Mouse (Mus musculus): ENCODE measurements around the gene Adamts3. TPM values are rescaled to one million over a fixed set of nuclear protein-coding genes. Genes with fewer than 3 reads are reported as not detected.

The Adamts3 gene
- polyA plus RNA-seq, 1 experiment from 2014 or later, result 7.0 TPM

DNA sequence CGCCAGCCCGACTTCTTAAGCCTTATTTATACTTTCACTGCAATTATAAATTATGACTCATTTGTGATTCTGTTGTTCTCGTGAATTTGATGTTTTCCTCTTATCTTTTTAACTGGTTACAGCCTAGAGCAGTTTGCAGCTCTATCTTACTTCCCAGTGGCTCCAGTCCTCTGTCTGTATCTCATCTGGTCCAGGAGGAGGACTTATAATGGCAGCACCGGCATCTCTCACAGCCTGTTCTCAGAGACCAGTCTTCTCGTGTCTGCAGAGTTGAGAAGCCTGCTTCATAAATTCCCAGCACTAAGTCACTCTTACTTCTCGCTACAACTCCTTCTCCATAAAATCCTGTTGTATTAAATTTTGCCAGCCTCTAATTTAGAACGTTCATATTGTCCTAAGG, 12.4 kb upstream of the Adamts3 start:
- WGBS, result 87% methylated on average over 7 of the region's 7 CpGs

DNA sequence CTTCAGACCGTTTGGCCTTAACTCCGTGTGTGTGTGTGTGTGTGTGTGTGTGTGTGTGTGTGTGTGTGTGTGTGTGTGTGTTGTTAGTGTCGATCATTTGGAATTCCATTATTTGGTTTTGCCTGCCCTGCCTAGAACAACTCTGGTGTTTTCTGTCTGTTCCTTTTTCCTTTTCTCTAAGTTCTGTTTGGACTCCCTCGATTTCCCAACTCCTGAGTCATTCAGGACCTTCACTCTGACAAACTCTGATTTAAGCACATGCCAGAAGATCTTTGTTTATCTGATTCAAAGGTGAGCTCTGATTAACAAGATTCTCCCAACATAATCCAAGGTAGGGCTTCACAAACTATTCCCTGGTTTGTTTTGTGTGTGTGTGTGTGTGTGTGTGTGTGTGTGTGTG, 1.9 kb upstream of the Adamts3 start:
- Histone ChIP-seq H3K36me3 (ENCODE audit: control insufficient read depth, insufficient read depth, low read length) (no peaks in the 10 kb centered on the region; the same call in 1 of the 2 replicates), H3K27ac (ENCODE audit: low read depth, low read length) (no peak overlapping the region), H3K9me3 (ENCODE audit: control insufficient read depth, low read length) (peaks cover 5% of the 10 kb centered on the region; the same call in 1 of the 2 replicates), H3K4me2 (ENCODE audit: low read depth, low read length, severe bottlenecking) (no peak overlapping the region), H3K4me3 (ENCODE audit: low read depth, low read length) (no peak overlapping the region), H3K9ac (ENCODE audit: low read length) (no peak overlapping the region), H3K27me3 (ENCODE audit: control insufficient read depth, insufficient read depth, low read length) (no peaks in the 10 kb centered on the region), H3K4me1 (replicated peaks; ENCODE audit: control insufficient read depth, insufficient read depth, low read length) (peaks cover 2% of the 10 kb centered on the region; the same call in 1 of the 2 replicates)
- 67% methylated on average over 4 of the region's 4 CpGs for WGBS
- ATAC-seq (replicated peaks; ENCODE audit: low FRiP score) (no peak), DNase-seq (ENCODE audit: low spot score) (no peak)

More for the DNA sequence above, 12.4 kb upstream of the Adamts3 start:
- Histone ChIP-seq H3K36me3 (ENCODE audit: control insufficient read depth, insufficient read depth, low read length) (no peaks in the 10 kb centered on the region), H3K9ac (ENCODE audit: low read length) (no peak overlapping the region), H3K27ac (ENCODE audit: low read depth, low read length) (no peak overlapping the region), H3K4me3 (ENCODE audit: low read depth, low read length) (no peak overlapping the region), H3K9me3 (ENCODE audit: control insufficient read depth, low read length) (no peaks in the 10 kb centered on the region), H3K27me3 (ENCODE audit: control insufficient read depth, insufficient read depth, low read length) (no peaks in the 10 kb centered on the region), H3K4me2 (ENCODE audit: low read depth, low read length, severe bottlenecking) (no peak overlapping the region), H3K4me1 (replicated peaks; ENCODE audit: control insufficient read depth, insufficient read depth, low read length) (no peaks in the 10 kb centered on the region)
- DNase-seq (ENCODE audit: low spot score) (no peak), ATAC-seq (replicated peaks; ENCODE audit: low FRiP score) (no peak)

DNA sequence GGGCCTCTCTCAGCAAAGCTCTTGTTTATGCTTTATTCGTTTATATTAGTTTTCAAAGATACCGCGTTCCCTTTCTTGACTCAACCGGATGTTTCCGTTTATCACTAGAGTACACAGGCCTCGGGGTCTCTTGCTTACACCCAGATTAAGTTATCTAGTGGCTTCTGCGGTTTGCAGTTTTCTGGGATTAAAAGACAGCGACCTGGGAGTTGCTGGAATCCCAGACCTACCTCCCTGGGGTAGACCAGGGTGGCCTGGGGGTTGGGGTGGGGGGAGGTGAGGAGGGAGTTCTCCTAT, 722 bp upstream of the Adamts3 start:
- DNase-seq (ENCODE audit: low spot score) (no peak), ATAC-seq (replicated peaks; ENCODE audit: low FRiP score) (no peak)
- peaks cover 5% of the 10 kb centered on the region; the same call in 1 of the 2 replicates for H3K9me3 ChIP-seq (ENCODE audit: control insufficient read depth, low read length)
- H3K27ac ChIP-seq (ENCODE audit: low read depth, low read length), result no peak overlapping the region
- 3% methylated on average over 8 of the region's 8 CpGs for whole genome bisulfite sequencing
- peak overlapping the region; percentile 72; the same call in 1 of the 2 replicates for H3K9ac ChIP-seq (ENCODE audit: low read length)
- peaks cover 4% of the 10 kb centered on the region; the same call in 1 of the 2 replicates for H3K4me1 ChIP-seq (replicated peaks; ENCODE audit: control insufficient read depth, insufficient read depth, low read length)
- no peaks in the 10 kb centered on the region for H3K27me3 ChIP-seq (ENCODE audit: control insufficient read depth, insufficient read depth, low read length)
- H3K36me3 ChIP-seq (ENCODE audit: control insufficient read depth, insufficient read depth, low read length), result no peaks in the 10 kb centered on the region; the same call in 1 of the 2 replicates
- peak overlapping the region; percentile 100 for H3K4me2 ChIP-seq (ENCODE audit: low read depth, low read length, severe bottlenecking)
- peak overlapping the region; percentile 57 for H3K4me3 ChIP-seq (ENCODE audit: low read depth, low read length)

DNA sequence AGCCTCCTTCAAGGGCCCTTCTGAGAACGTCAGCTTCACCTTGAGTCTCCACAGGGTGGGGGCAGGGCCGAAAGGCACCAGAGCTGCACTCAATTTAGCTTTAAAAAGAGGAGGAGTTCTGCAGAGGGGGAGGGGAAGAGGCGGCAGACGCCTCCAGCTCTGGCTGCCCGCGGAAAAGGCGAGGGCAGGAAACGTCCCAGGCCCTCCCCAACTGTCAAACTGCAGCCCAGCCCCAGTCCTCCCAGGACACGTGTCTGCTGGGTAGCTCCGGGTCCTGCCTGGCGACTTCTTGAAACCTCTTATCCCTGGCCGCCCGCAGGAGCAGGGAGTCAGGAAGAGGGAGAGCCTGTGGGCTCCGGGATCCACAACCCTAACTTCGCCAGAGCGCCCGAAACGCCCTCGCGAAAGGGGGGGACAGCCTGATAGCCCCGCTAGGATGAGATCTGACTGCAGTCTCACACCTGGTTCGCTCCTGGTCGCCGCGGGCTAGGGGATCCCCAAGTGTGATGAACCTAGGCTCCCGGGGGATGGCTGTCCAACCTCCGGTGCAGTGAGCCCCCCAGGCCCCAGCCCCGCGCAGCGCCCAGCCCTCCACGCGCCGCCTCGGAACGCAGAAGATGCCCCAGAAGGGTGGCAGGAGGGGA, 921 bp downstream of the Adamts3 start:
- Histone ChIP-seq H3K9ac (ENCODE audit: low read length) (peak overlapping the region; percentile 72), H3K36me3 (ENCODE audit: control insufficient read depth, insufficient read depth, low read length) (no peaks in the 10 kb centered on the region; the same call in 1 of the 2 replicates), H3K9me3 (ENCODE audit: control insufficient read depth, low read length) (peaks cover 5% of the 10 kb centered on the region; the same call in 1 of the 2 replicates), H3K27me3 (ENCODE audit: control insufficient read depth, insufficient read depth, low read length) (no peaks in the 10 kb centered on the region), H3K27ac (ENCODE audit: low read depth, low read length) (no peak overlapping the region), H3K4me2 (ENCODE audit: low read depth, low read length, severe bottlenecking) (peak overlapping the region; percentile 100), H3K4me1 (replicated peaks; ENCODE audit: control insufficient read depth, insufficient read depth, low read length) (peaks cover 4% of the 10 kb centered on the region; the same call in 1 of the 2 replicates), H3K4me3 (ENCODE audit: low read depth, low read length) (peak overlapping the region; percentile 57)
- DNase-seq (ENCODE audit: low spot score) (peak; percentile 77), ATAC-seq (replicated peaks; ENCODE audit: low FRiP score) (peak; percentile 74)
- WGBS, result 0% methylated on average over 35 of the region's 35 CpGs

DNA sequence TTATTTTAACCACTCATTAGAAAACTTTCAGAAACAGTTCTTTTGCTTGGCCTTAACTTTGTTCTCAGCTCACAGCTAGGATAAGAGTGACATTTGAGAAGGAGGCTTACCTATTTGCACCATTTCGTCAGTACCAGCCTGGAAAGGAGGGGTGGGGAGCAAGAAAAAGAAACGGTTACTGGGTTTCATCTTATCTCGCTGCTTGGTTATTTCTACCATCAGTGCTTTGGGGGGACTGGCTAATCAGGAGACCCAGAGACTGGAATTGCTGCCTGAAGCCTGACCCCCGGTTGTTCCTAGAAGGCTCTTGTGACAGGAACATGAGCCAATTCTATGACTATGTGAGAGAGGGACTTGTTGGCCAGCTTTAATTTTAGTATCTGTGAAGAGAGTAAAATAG, 1.7 kb downstream of the Adamts3 start:
- ATAC-seq (replicated peaks; ENCODE audit: low FRiP score) (no peak), DNase-seq (ENCODE audit: low spot score) (no peak)

DNA sequence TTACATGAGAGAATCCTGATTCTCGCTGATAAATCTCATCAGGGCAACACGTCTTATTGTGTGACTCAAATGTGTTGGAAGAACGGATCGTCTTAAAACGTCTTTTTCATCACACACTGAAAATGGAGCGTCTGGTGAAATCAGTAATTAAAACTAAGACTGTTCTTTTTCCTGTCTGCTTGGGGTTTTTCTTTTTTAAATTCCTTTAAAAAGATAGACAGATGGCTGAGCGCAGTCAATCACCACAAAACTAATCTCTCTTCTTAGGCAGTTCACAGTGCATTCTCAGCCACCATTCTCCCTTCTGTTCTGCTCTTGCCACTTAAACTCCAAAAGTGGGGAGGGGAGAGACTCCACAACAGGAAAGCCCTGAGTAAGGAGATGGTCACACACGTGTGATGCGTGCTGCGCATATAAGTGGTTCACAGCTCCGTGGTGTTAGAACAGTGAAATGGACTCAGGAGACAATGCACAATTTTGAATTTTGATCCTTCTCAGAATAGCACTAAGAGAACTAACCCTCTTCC, 4.2 kb downstream of the Adamts3 start:
- Histone ChIP-seq H3K4me2 (ENCODE audit: low read depth, low read length, severe bottlenecking) (no peak overlapping the region), H3K9ac (ENCODE audit: low read length) (no peak overlapping the region), H3K4me3 (ENCODE audit: low read depth, low read length) (no peak overlapping the region), H3K4me1 (replicated peaks; ENCODE audit: control insufficient read depth, insufficient read depth, low read length) (peaks cover 4% of the 10 kb centered on the region; the same call in 1 of the 2 replicates), H3K27me3 (ENCODE audit: control insufficient read depth, insufficient read depth, low read length) (no peaks in the 10 kb centered on the region), H3K9me3 (ENCODE audit: control insufficient read depth, low read length) (peaks cover 5% of the 10 kb centered on the region; the same call in 1 of the 2 replicates), H3K27ac (ENCODE audit: low read depth, low read length) (no peak overlapping the region), H3K36me3 (ENCODE audit: control insufficient read depth, insufficient read depth, low read length) (no peaks in the 10 kb centered on the region; the same call in 1 of the 2 replicates)
- DNase-seq (ENCODE audit: low spot score) (no peak), ATAC-seq (replicated peaks; ENCODE audit: low FRiP score) (no peak)
- 52% methylated on average over 11 of the region's 11 CpGs for WGBS

More for the DNA sequence above, 1.7 kb downstream of the Adamts3 start:
- Histone ChIP-seq H3K36me3 (ENCODE audit: control insufficient read depth, insufficient read depth, low read length) (no peaks in the 10 kb centered on the region; the same call in 1 of the 2 replicates), H3K9me3 (ENCODE audit: control insufficient read depth, low read length) (peaks cover 5% of the 10 kb centered on the region; the same call in 1 of the 2 replicates), H3K4me1 (replicated peaks; ENCODE audit: control insufficient read depth, insufficient read depth, low read length) (peaks cover 4% of the 10 kb centered on the region; the same call in 1 of the 2 replicates), H3K27ac (ENCODE audit: low read depth, low read length) (no peak overlapping the region), H3K4me2 (ENCODE audit: low read depth, low read length, severe bottlenecking) (peak overlapping the region; percentile 100), H3K4me3 (ENCODE audit: low read depth, low read length) (peak overlapping the region; percentile 57), H3K9ac (ENCODE audit: low read length) (peak overlapping the region; percentile 35; the same call in 1 of the 2 replicates), H3K27me3 (ENCODE audit: control insufficient read depth, insufficient read depth, low read length) (no peaks in the 10 kb centered on the region)
- 31% methylated on average over 4 of the region's 4 CpGs for WGBS

DNA sequence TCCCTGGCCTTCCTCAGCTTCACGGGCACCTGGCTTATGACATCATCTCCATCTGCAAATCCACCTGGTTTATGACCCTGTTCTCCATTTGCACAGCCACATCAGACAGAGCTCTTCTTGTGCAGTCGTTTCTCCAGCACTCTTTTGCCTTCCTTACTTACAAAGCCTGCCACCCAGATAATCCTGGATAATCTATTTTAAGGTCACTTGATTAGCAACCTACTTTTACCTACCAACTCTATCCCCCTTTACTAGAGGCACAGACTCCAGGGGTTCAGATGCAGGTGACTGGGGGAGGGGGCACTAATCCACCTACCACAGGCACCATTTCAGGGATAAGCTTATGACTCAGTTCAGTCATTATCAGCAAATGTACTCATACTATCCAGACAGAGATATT, 10.5 kb downstream of the Adamts3 start:
- no peak for ATAC-seq (replicated peaks; ENCODE audit: low FRiP score)
- H3K4me1 ChIP-seq (replicated peaks; ENCODE audit: control insufficient read depth, insufficient read depth, low read length), result no peaks in the 10 kb centered on the region
- DNase-seq (ENCODE audit: low spot score), result no peak
- H3K27ac ChIP-seq (ENCODE audit: low read depth, low read length), result no peak overlapping the region
- H3K9me3 ChIP-seq (ENCODE audit: control insufficient read depth, low read length), result no peaks in the 10 kb centered on the region
- 39% methylated on average over 2 of the region's 2 CpGs for WGBS
- H3K9ac ChIP-seq (ENCODE audit: low read length), result no peak overlapping the region
- H3K4me2 ChIP-seq (ENCODE audit: low read depth, low read length, severe bottlenecking), result no peak overlapping the region
- no peaks in the 10 kb centered on the region for H3K36me3 ChIP-seq (ENCODE audit: control insufficient read depth, insufficient read depth, low read length)
- no peak overlapping the region for H3K4me3 ChIP-seq (ENCODE audit: low read depth, low read length)
- H3K27me3 ChIP-seq (ENCODE audit: control insufficient read depth, insufficient read depth, low read length), result no peaks in the 10 kb centered on the region

DNA sequence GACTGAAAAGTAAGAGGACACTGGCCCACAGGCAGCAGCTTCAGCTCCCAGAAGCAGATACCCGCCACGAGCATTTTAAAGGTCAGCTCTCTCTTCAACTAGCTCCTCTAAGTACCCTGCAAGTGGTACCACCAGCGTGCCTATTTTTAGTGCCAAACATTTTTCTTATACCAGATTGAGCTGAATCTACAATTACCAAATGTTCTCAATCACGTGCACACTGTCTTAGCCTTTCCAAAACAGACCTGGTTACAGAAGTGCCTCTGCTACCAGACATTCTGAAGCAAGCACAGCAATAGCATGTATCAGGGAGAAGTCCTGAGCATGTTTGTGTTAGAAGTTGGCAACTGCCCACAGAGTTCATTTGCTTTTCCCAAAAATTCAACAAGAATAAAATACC, 23.5 kb downstream of the Adamts3 start:
- no peaks in the 10 kb centered on the region for H3K27me3 ChIP-seq (ENCODE audit: control insufficient read depth, insufficient read depth, low read length)
- H3K27ac ChIP-seq (ENCODE audit: low read depth, low read length), result no peak overlapping the region
- H3K9me3 ChIP-seq (ENCODE audit: control insufficient read depth, low read length), result no peaks in the 10 kb centered on the region
- no peaks in the 10 kb centered on the region for H3K36me3 ChIP-seq (ENCODE audit: control insufficient read depth, insufficient read depth, low read length)
- H3K9ac ChIP-seq (ENCODE audit: low read length), result no peak overlapping the region
- no peak overlapping the region for H3K4me2 ChIP-seq (ENCODE audit: low read depth, low read length, severe bottlenecking)
- WGBS, result 93% methylated on average over 4 of the region's 4 CpGs
- H3K4me1 ChIP-seq (replicated peaks; ENCODE audit: control insufficient read depth, insufficient read depth, low read length), result no peaks in the 10 kb centered on the region
- H3K4me3 ChIP-seq (ENCODE audit: low read depth, low read length), result no peak overlapping the region
- DNase-seq (ENCODE audit: low spot score) (no peak), ATAC-seq (replicated peaks; ENCODE audit: low FRiP score) (no peak)

DNA sequence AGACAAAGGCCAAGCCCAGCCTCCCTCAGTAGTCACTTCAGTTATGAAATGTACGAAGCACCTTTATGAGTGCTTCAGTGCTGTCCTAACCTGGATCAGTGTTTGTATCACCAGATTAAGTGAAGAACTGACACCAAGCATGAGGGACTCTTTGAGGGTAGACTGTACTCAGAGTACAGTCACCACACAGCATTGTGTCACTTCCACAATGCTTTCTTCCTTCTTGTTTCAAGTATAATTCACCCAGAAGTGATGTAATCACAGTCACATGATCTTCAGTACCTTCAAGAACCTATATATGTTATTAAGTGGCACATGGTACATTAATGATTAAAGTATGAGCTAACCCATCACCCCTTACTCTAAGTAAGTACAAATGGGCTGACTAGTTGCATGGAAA, 24.3 kb downstream of the Adamts3 start:
- DNase-seq (ENCODE audit: low spot score) (no peak), ATAC-seq (replicated peaks; ENCODE audit: low FRiP score) (no peak)
- no peaks in the 10 kb centered on the region for H3K4me1 ChIP-seq (replicated peaks; ENCODE audit: control insufficient read depth, insufficient read depth, low read length)
- H3K27ac ChIP-seq (ENCODE audit: low read depth, low read length), result no peak overlapping the region
- H3K4me3 ChIP-seq (ENCODE audit: low read depth, low read length), result no peak overlapping the region
- no peaks in the 10 kb centered on the region for H3K27me3 ChIP-seq (ENCODE audit: control insufficient read depth, insufficient read depth, low read length)
- no peaks in the 10 kb centered on the region for H3K36me3 ChIP-seq (ENCODE audit: control insufficient read depth, insufficient read depth, low read length)
- 97% methylated on average over 1 of the region's 1 CpGs for WGBS
- H3K4me2 ChIP-seq (ENCODE audit: low read depth, low read length, severe bottlenecking), result no peak overlapping the region
- H3K9me3 ChIP-seq (ENCODE audit: control insufficient read depth, low read length), result no peaks in the 10 kb centered on the region
- no peak overlapping the region for H3K9ac ChIP-seq (ENCODE audit: low read length)
